Mouse (Mus musculus) stomach, postnatal 0 days (tissue): ENCODE results near the gene Il4ra. TPM values are rescaled to one million over a fixed set of nuclear protein-coding genes. Genes with fewer than 3 reads are reported as not detected.

ENCODE experiments used
- ATAC-seq: fragments of 200-750 bp; cut with Nextera tagmentation; 2 replicates; pipeline ENCODE4 v1.8.0; 2017; ENCODE audit not compliant: low FRiP score, low TSS enrichment
- DNase-seq: peaks from one replicate; pipeline ENCODE4 v3.0.0-alpha.2; 2016; ENCODE audit warnings: low spot score
- H3K27ac ChIP-seq: fragments of 300-500 bp; sonication (generic); replicated peaks from 2 replicates; pipeline ENCODE4 v1.5.1; 2014; ENCODE audit warnings: mild to moderate bottlenecking, control low read depth
- H3K27me3 ChIP-seq: fragments of 300-500 bp; sonication (generic); 2 replicates; pipeline ENCODE4 v1.6.1; 2014; ENCODE audit warnings: low read length; ENCODE audit not compliant: control insufficient read depth, insufficient read depth
- H3K36me3 ChIP-seq: fragments of 300-500 bp; sonication (generic); 2 replicates; pipeline ENCODE4 v1.6.1; 2014; ENCODE audit warnings: low read length, mixed read lengths; ENCODE audit not compliant: control insufficient read depth, insufficient read depth
- H3K4me1 ChIP-seq: fragments of 300-500 bp; sonication (generic); replicated peaks from 2 replicates; pipeline ENCODE4 v1.6.1; 2014; ENCODE audit warnings: antibody characterized with exemption; ENCODE audit not compliant: control insufficient read depth, insufficient read depth
- H3K4me2 ChIP-seq: fragments of 300-500 bp; sonication (generic); replicated peaks from 2 replicates; pipeline ENCODE4 v1.6.1; 2014; ENCODE audit warnings: low read depth, mild to moderate bottlenecking, control low read depth, moderate library complexity
- H3K4me3 ChIP-seq: fragments of 300-500 bp; sonication (generic); 2 replicates; pipeline ENCODE4 v1.5.1; 2014; ENCODE audit warnings: low read depth, low read length, control low read depth
- H3K9ac ChIP-seq: fragments of 300-500 bp; sonication (generic); 2 replicates; pipeline ENCODE4 v1.6.1; 2014; ENCODE audit warnings: mild to moderate bottlenecking, low read length, control low read depth, mixed read lengths
- H3K9me3 ChIP-seq: fragments of 300-500 bp; sonication (generic); 2 replicates; pipeline ENCODE4 v1.6.1; 2016; ENCODE audit warnings: low read length; ENCODE audit not compliant: control insufficient read depth
- CTCF ChIP-seq: IDR thresholded peaks from 2 replicates; pipeline ENCODE4 v1.5.1; 2016; ENCODE audit warnings: antibody characterized with exemption, low read depth, mild to moderate bottlenecking, moderate library complexity
- EP300 ChIP-seq: optimal IDR thresholded peaks from 2 replicates; pipeline ENCODE3; 2016; ENCODE audit warnings: antibody characterized with exemption
- WGBS: fragments of 180-500 bp; shearing (Covaris S2); extraction: QIAGEN DNeasy Blood & Tissue Kit; methylation state at CpG from one replicate; pipeline ENCODE4 v1.1.7; 2014; 5-methylcytosine and 5-hydroxymethylcytosine counted together
- polyA plus RNA-seq: library from polyadenylated mRNA; unstranded; fragments of >200 nt; fragmentation: Nextera tagmentation; extraction: Ambion mirVana; gene quantifications from 2 replicates; pipeline ENCODE4 v1.2.1, GENCODE M21; 2015

The Il4ra gene
- polyA plus RNA-seq, 1 experiment from 2014 or later = 13.4 TPM

DNA sequence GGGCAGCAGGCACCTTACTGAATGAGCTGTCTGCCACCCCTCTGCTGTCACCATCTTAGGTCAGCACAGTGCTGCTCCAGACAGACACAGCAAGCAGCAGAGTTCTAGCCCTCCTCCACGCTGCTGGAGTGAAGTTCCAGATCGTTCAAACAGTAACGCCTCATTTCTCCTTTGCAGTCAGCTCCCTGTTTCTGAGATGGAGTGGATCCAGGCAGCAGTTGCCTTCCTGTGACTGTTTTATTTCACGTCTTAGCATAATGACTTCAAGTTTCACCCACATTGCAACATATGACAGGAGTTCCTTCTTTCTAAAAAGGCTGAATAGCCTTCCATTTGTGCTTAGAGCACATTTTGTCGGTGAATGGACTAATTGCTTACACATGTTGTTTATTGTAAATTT is 61.7 kb downstream of the Il4ra start:
- no peaks in the 10 kb centered on the region for H3K4me1 ChIP-seq
- H3K9me3 ChIP-seq = no peaks in the 10 kb centered on the region
- no peak overlapping the region for H3K9ac ChIP-seq
- no peaks in the 10 kb centered on the region for H3K27me3 ChIP-seq
- DNase-seq (no peak), ATAC-seq (no peak)
- H3K4me2 ChIP-seq = no peak overlapping the region
- no peaks in the 10 kb centered on the region for H3K36me3 ChIP-seq
- no peak for TF ChIP-seq CTCF
- no peak for TF ChIP-seq EP300
- WGBS = 63% methylated on average over 5 of the region's 5 CpGs
- no peak overlapping the region for H3K4me3 ChIP-seq
- no peak overlapping the region for H3K27ac ChIP-seq

DNA sequence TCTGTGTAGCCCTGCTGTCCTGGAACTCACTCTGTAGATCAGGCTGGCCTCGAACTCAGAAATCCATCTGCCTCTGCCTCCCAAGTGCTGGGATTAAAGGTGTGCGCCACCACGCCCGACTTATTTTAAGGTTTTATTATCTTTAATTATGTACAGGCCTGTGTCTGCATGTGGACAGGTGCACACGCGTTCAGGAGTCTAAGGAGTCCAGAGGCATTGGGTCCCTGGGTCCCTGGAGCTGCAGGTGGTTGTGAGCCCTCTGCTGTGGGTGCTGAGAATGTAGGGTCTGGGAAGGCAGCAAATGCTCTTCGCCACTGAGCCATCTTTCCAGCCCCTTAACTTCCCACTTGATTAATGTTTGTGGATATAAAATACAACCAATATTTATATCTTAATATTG is 63.5 kb downstream of the Il4ra start:
- no peak overlapping the region for H3K4me2 ChIP-seq
- no peak for DNase-seq
- 86% methylated on average over 7 of the region's 7 CpGs for WGBS

GRCm38 (mm10) chr7:125618016-125618415 is 66.1 kb downstream of the Il4ra start:
- ATAC-seq (no peak), DNase-seq (no peak)
- no peaks in the 10 kb centered on the region for H3K27me3 ChIP-seq
- 74% methylated on average over 7 of the region's 7 CpGs for WGBS
- H3K4me2 ChIP-seq = no peak overlapping the region
- no peak overlapping the region for H3K27ac ChIP-seq
- H3K9ac ChIP-seq = no peak overlapping the region
- H3K4me3 ChIP-seq = no peak overlapping the region
- no peaks in the 10 kb centered on the region for H3K36me3 ChIP-seq
- H3K4me1 ChIP-seq = no peaks in the 10 kb centered on the region
- no peaks in the 10 kb centered on the region for H3K9me3 ChIP-seq
- TF ChIP-seq CTCF (no peak), EP300 (no peak)

More for the DNA sequence above, 63.5 kb downstream of the Il4ra start:
- H3K36me3 ChIP-seq = no peaks in the 10 kb centered on the region
- H3K27ac ChIP-seq = no peak overlapping the region
- H3K27me3 ChIP-seq = no peaks in the 10 kb centered on the region
- H3K4me3 ChIP-seq = no peak overlapping the region
- H3K9ac ChIP-seq = no peak overlapping the region
- ATAC-seq = no peak
- TF ChIP-seq CTCF (no peak), EP300 (no peak)
- no peaks in the 10 kb centered on the region for H3K9me3 ChIP-seq
- no peaks in the 10 kb centered on the region for H3K4me1 ChIP-seq

GRCm38 (mm10) chr7:125620077-125620476 is 68.2 kb downstream of the Il4ra start:
- TF ChIP-seq EP300 (no peak), CTCF (no peak)
- H3K9ac ChIP-seq = no peak overlapping the region
- H3K27ac ChIP-seq = no peak overlapping the region
- 67% methylated on average over 4 of the region's 4 CpGs for WGBS
- H3K27me3 ChIP-seq = no peaks in the 10 kb centered on the region
- H3K9me3 ChIP-seq = no peaks in the 10 kb centered on the region
- no peak overlapping the region for H3K4me2 ChIP-seq
- H3K4me3 ChIP-seq = no peak overlapping the region
- H3K36me3 ChIP-seq = no peaks in the 10 kb centered on the region
- no peaks in the 10 kb centered on the region for H3K4me1 ChIP-seq
- ATAC-seq (no peak), DNase-seq (no peak)

DNA sequence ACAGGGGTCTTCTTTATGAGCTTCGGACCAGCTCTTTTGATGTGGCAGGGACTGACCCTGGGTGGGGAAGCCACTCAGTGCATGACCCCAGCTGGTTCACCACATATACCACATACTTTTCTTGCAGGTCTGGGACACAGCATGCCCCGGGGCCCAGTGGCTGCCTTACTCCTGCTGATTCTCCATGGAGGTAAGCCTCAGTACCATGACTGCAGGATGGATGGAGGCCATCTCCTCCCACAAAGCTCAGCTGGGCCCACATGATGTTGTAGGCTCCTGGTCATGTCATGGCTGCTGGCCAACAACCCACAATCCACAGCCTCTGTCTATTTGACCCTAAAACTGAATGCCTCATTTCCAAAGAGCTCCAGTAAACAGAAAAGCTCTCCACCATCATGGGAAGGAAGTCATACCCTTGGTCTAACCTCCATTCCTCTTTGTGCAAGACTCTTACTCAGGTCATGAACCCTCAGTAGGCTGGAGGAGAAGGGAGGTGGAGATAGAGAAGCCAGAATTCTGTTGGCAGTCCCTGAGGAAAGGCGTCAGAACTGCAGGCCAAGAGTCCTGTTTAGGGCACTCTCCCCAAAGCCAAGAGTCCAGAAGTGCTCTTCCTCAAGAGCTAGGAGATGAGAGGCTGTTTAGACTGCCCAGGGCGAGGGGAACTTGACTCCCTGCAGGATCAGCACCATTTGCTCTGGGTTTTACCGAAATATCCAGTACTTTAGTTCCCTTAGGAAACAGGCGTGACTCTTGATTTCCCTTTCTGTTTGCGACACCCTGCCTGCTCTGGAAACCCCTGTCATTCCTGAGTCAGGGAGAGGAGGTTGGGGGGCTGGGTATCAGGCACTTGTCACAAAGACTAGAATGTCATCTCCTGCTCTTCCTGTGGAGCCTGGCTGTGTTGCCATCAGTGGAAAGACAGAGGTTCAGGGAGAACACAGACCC is 71.1 kb downstream of the Il4ra start:
- WGBS = 67% methylated on average over 7 of the region's 7 CpGs
- TF ChIP-seq CTCF (no peak), EP300 (no peak)
- no peak overlapping the region for H3K27ac ChIP-seq
- no peaks in the 10 kb centered on the region for H3K27me3 ChIP-seq
- no peaks in the 10 kb centered on the region for H3K9me3 ChIP-seq
- no peak overlapping the region for H3K9ac ChIP-seq
- H3K4me3 ChIP-seq = no peak overlapping the region
- DNase-seq (no peak), ATAC-seq (no peak)
- H3K4me1 ChIP-seq = no peaks in the 10 kb centered on the region
- H3K4me2 ChIP-seq = no peak overlapping the region
- H3K36me3 ChIP-seq = no peaks in the 10 kb centered on the region

- ATAC-seq (peak; percentile 11; the same call in 1 of the 2 replicates), DNase-seq (no peak)
- no peaks in the 10 kb centered on the region for H3K4me1 ChIP-seq
- 63% methylated on average over 4 of the region's 4 CpGs for WGBS
- no peaks in the 10 kb centered on the region for H3K27me3 ChIP-seq
- H3K4me2 ChIP-seq = no peak overlapping the region
- H3K4me3 ChIP-seq = no peak overlapping the region
- no peaks in the 10 kb centered on the region for H3K9me3 ChIP-seq
- no peak overlapping the region for H3K27ac ChIP-seq
- no peak overlapping the region for H3K9ac ChIP-seq
- TF ChIP-seq CTCF (no peak), EP300 (no peak)
- H3K36me3 ChIP-seq = no peaks in the 10 kb centered on the region
Measured at GRCm38 (mm10) chr7:125625219-125625618, 73.3 kb downstream of the Il4ra start.
